Mouse (Mus musculus): Measurements from ENCODE around the gene Krtap29-1.

Krtap29-1 gene

GRCm38 (mm10) chr11:99978953-99979352 is at the start of gene Krtap29-1:
Gene Krtap29-1 (minus strand): TSS chr11:99979053.
- DNase-seq, result no peak

- no peak for DNase-seq
Measured at GRCm38 (mm10) chr11:100021438-100021837, 42.6 kb upstream of the Krtap29-1 start.

GRCm38 (mm10) chr11:100019466-100019865 is 40.6 kb upstream of the Krtap29-1 start:
- DNase-seq, result no peak

GRCm38 (mm10) chr11:100016112-100016511 is 37.3 kb upstream of the Krtap29-1 start, which contains the start of gene Krt33a:
Gene Krt33a (minus strand): TSS chr11:100016212.
- no peak for DNase-seq

DNA sequence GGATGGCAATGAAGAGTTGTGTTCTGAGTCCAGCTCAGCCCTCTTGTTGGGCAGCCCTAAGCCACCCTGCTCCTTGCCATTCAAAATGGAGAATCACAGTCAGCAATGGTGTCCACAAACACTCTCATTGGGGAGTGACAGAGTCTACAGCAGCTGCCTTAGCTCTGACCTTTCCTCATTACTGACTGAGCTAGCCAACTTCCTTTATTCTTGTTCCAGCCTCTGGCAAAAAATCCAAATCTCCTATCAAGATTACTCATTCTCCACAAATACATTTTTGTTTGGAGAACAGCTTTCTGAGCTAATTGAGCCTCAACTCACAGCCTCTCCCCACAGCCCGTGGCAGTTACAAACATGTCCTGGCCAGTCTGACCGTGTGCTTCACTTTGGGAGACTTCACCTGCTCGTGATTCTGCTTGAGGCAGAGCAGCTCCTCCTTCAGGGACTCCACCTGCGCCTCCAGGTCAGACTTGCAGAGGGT is 34.9 kb upstream of the Krtap29-1 start:
- DNase-seq, result no peak

DNA sequence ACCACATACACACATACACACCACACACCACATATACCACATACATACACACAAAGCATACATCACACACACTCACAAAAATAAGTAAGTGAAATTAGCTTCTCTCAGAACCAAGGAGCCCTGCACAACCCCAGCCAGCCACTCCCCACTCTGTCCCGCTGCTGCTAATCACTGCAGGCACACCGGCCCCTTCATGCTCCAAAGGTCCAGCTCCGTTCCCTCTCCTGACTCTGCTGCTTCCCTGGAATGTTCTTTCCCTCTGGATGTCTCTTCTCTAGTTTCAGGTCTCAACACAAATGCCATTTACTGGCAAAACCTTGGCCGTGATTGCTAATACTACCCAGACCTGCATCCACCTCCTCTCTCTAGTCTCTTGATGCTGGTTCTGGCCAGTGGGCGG is 31.8 kb upstream of the Krtap29-1 start:
- DNase-seq, result no peak

DNA sequence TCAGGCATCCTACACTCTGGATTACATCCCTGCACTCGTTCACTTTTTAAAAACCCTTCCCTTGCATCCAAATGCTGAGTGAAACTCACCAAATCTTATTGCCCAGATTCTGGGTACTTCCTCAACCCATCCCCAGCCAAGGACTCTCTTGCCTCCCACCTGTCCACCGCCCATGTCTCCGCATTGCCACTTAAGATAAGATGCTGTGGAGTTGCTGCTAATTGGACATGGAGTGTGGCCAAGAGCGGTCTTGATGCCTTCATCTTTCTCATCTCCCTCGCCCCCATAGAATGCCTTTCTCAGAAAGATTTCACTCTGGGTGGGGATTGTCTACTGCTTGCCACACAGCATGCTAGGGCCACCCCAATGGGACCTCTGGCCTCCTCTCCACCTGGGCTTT is 29.5 kb upstream of the Krtap29-1 start:
- no peak for DNase-seq

GRCm38 (mm10) chr11:100006624-100007023 is 27.8 kb upstream of the Krtap29-1 start:
- DNase-seq, result no peak

- no peak for DNase-seq
Measured at GRCm38 (mm10) chr11:100005905-100006304, 27.1 kb upstream of the Krtap29-1 start.

- peak; percentile 58 for DNase-seq
Measured at GRCm38 (mm10) chr11:100004846-100005245, 26.0 kb upstream of the Krtap29-1 start.

GRCm38 (mm10) chr11:99999091-99999490 is 20.2 kb upstream of the Krtap29-1 start:
- no peak for DNase-seq

DNA sequence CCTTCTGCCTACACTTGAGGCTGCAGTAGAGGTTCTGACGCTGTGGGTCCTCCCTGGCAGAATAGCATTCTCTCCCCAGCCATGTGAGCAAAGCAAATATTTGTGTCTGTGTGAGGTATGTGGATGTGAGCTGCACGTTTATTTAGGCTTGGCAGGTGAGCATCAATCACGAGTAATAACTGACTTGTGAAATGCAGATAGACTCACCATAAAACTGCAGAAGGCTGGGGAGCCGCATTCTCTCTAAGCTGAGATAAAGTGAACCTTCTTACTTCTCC is 15.5 kb upstream of the Krtap29-1 start:
- DNase-seq, result no peak

- DNase-seq, result no peak
Measured at GRCm38 (mm10) chr11:99993620-99994383, 14.9 kb upstream of the Krtap29-1 start, which contains the start of gene Krtap17-1. Gene Krtap17-1 (minus strand): TSS chr11:99993994.

DNA sequence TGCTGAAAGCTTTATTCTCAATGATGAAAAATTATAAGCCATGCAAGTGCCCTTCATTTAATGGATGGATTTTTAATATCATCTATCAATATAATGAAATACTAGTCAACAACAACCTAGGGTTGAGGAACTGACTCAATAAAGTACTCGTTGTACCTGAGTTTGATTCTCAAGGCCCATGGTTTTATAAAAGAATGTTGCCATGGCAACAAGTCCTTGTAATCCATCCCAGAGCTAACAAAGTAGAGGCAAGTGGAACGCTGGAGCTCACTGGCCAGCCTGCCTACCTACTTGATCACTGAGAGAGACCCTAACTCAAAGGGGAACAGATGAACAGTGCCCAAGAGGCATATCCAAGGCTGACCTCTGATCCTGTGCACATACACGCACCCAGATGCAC is 11.7 kb upstream of the Krtap29-1 start:
- DNase-seq, result no peak

DNA sequence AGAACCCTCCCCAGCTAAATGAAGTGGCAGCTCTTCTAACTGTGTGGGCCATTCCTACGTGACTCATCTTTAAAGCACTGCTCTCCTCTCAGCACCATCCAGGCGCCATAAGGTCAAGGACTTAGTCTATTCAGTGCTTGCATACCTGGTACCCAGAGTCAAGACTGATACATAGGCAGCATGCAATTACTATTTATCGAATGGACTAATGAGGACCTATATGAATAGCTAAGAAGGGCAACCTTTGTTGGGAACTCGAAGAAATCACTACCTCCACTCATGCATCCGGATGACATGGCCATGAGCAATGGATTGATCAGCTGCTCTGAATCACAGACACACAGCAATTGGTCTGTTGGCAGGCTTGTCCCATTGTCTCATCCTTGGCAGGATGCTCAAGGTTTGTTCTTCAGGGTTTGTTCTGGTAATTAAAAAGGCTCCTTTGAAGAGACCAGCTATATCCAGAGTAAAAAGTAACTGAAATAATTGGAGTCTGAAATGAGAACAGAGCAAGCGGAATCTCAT is 11.1 kb upstream of the Krtap29-1 start:
- no peak for DNase-seq

DNA sequence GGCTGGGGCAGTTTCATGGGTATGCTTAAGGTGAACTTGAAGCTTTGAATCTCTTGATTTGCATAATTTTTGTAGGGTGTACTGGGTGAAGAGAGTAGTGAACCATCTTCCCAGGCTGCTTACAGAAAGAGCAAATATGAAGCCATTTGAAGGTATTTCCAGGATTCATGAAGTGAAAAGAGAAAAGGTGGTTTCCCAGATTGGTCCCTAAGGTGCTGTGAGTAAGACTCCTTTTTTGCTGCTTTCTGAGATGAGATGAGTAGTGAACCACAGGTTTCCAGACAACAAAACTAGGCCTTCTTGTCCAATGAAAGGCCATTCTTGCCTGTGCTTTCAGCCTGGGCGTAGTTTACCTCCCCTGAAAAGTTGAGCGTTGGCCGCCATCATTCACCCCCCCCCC is 9.7 kb upstream of the Krtap29-1 start:
- no peak for DNase-seq

- no peak for DNase-seq
Measured at GRCm38 (mm10) chr11:99986180-99986647, 7.4 kb upstream of the Krtap29-1 start, which contains the start of gene Krtap16-1. Gene Krtap16-1 (minus strand): TSS chr11:99986597.

- DNase-seq, result peak; percentile 68
Measured at GRCm38 (mm10) chr11:99985291-99986092, 6.6 kb upstream of the Krtap29-1 start.

- no peak for DNase-seq
Measured at GRCm38 (mm10) chr11:99983442-99983841, 4.6 kb upstream of the Krtap29-1 start.

- DNase-seq, result no peak
Measured at GRCm38 (mm10) chr11:99982731-99983130, 3.9 kb upstream of the Krtap29-1 start.

- no peak for DNase-seq
Measured at GRCm38 (mm10) chr11:99965961-99966360, 12.9 kb downstream of the Krtap29-1 start.

DNA sequence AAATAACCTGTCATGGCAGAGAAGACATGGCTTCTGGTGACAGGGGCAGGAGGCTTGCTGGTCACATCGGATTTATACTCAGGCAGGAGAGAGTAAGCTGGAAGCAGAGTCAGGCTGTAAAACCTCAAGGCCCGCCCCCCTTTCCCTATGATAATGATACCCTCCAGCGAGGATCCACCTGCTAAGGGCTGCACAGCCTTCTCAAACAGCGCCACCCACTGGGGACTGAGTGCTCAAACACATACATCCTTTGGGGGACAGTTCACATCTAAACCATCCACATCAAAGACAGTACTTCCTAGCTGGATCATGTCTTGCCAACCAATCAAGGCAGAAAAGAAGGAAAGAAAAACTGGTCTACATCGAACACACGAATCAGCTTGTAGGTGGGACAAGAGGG is 14.6 kb downstream of the Krtap29-1 start:
- no peak for DNase-seq

DNA sequence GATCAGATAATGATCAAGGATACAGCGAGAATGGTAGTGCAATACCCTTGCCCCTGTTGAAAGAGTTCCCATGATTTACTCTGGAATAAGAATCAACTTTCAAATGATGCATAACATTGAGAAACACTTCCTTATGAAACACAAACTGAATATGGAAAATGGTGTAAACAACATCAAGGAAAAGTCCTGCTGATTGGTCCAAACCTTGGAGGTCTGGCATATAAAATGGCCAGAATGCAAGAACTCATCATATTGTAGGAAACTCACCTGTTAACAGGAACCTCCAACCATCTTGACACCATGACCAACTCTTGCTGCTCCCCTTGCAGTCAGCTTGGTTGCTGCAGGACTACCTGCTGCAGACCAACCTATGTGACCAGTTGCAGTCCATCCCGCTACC is 30.7 kb downstream of the Krtap29-1 start, which contains the start of gene Krtap9-5:
Krtap9-5 (plus strand) TSS at position 301 of the 400 bp plus-strand sequence.
- DNase-seq, result no peak

Measured in layer of hippocampus, adult 9-11 months (tissue).